Mouse (Mus musculus) embryo, embryonic 11.5 days (tissue): ENCODE measurements around the gene Nap1l3.

Source experiments
- DNase-seq: peaks from one replicate; pipeline ENCODE4 v3.0.0-alpha.2; 2012; ENCODE audit warnings: low read depth, low spot score

Gene Nap1l3

DNA sequence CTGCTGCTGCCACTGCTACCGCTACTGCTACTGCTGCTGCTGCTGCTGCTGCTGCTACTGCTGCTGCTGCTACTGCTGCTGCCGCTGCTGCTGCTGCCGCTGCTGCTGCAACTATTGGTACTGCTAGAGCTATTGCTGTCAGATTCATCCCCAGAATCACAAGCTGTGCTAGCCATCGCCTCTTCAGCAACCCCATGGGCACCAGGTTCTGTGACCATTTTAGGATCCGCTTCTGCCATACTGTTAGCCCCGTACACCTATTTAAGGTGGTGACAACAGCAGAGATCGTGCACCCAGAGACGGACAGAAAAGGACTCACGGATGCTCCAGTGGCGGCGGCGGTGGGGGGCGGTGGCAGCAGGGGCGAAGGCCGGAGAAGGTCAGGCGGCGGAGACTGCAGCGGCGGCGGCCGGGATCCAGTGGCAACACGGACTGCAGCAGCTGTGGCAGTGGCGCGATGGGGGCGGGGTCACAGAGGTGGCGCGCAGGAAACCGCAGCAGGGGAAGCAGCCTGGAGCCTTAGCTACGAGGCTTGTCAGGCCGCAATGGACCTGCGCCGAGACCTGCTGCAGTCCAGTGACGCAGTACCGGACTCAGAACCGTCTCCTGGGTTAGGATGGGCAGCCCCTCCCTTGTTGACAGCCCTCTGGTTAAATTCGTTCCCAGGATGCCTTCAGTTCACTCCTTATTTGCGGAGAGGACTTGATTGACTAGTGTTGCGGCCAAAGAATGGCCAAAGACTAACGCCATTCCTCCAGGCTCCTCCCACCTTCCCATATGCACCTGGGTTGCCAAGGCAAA is at the start of gene Nap1l3:
Gene Nap1l3 (minus strand): TSS at position 621 of the 801 bp plus-strand sequence.
- peak; percentile 40 for DNase-seq

DNA sequence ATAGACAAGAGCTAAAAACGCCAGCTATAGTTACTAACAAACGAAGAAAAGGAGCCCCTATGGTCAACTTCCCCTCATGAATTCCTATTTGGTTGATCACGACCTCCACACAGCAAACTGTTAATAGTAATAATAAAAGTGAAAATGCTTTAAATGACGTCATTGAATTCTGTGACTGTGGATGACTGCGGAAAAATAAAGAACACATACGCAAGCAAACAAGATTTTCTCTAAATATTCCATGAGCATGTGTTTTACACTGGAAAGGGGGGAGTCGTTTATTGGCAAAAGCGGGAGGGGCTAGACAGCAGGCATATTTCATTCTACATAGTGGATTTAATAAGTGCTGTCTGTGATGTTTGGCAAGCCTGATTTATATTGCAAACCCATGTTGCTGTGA is 451 bp upstream of the Nap1l3 start:
- no peak for DNase-seq
